Mouse (Mus musculus) midbrain, embryonic 12.5 days (tissue): Measurements from ENCODE around the gene Gpr153. TPM values are rescaled to one million over a fixed set of nuclear protein-coding genes. Genes with fewer than 3 reads are reported as not detected.

Experiments used
- ATAC-seq: fragments of 200-750 bp; cut with Nextera tagmentation; 2 replicates; pipeline ENCODE4 v1.8.0; 2017; ENCODE audit warnings: low read depth, moderate TSS enrichment, moderate library complexity; ENCODE audit not compliant: low FRiP score
- H3K27ac ChIP-seq: fragments of 300-500 bp; sonication (generic); replicated peaks from 2 replicates; pipeline ENCODE4 v1.5.1; 2016; ENCODE audit warnings: mild to moderate bottlenecking
- H3K27me3 ChIP-seq: fragments of 300-500 bp; sonication (generic); 2 replicates; pipeline ENCODE4 v1.6.1; 2016; ENCODE audit warnings: mild to moderate bottlenecking
- H3K36me3 ChIP-seq: fragments of 300-500 bp; sonication (generic); 2 replicates; pipeline ENCODE4 v1.6.1; 2016
- H3K4me1 ChIP-seq: fragments of 300-500 bp; sonication (generic); 2 replicates; pipeline ENCODE4 v1.6.1; 2016
- H3K4me2 ChIP-seq: fragments of 300-500 bp; sonication (generic); replicated peaks from 2 replicates; pipeline ENCODE4 v1.6.1; 2016; ENCODE audit warnings: mild to moderate bottlenecking, moderate library complexity
- H3K4me3 ChIP-seq: fragments of 300-500 bp; sonication (generic); 2 replicates; pipeline ENCODE4 v1.5.1; 2016; ENCODE audit warnings: mild to moderate bottlenecking
- H3K9ac ChIP-seq: fragments of 300-500 bp; sonication (generic); replicated peaks from 2 replicates; pipeline ENCODE4 v1.6.1; 2016; ENCODE audit warnings: mild to moderate bottlenecking, moderate library complexity
- H3K9me3 ChIP-seq: fragments of 300-500 bp; sonication (generic); 2 replicates; pipeline ENCODE4 v1.6.1; 2016; ENCODE audit warnings: mild to moderate bottlenecking
- WGBS: fragments of 180-500 bp; shearing (Covaris S2); methylation state at CpG from one replicate; pipeline ENCODE4 v1.1.7; 2016; 5-methylcytosine and 5-hydroxymethylcytosine counted together
- polyA plus RNA-seq: library from polyadenylated mRNA; unstranded; fragments of >200 nt; fragmentation: Nextera tagmentation; extraction: Ambion mirVana; gene quantifications from 2 replicates; pipeline ENCODE4 v1.2.1, GENCODE M21; 2016

Gene Gpr153
- polyA plus RNA-seq, 1 experiment from 2014 or later = 12.3 TPM

GRCm38 (mm10) chr4:152326543-152326942 lies 52.5 kb downstream of the Gpr153 start:
- no peak for ATAC-seq
- Histone ChIP-seq H3K27ac (no peak overlapping the region), H3K9me3 (no peaks in the 10 kb centered on the region), H3K27me3 (peaks cover 7% of the 10 kb centered on the region), H3K4me2 (peak overlapping the region; percentile 90), H3K4me1 (peaks cover 18% of the 10 kb centered on the region), H3K9ac (peak overlapping the region; percentile 92), H3K4me3 (peak overlapping the region; percentile 99), H3K36me3 (peaks cover 41% of the 10 kb centered on the region)
- WGBS = 2% methylated on average over 11 of the region's 11 CpGs

- no peak for ATAC-seq
- Histone ChIP-seq H3K27me3 (no peaks in the 10 kb centered on the region), H3K4me1 (peaks cover 21% of the 10 kb centered on the region), H3K9ac (no peak overlapping the region), H3K4me3 (no peak overlapping the region), H3K36me3 (peaks cover 63% of the 10 kb centered on the region), H3K4me2 (no peak overlapping the region), H3K27ac (no peak overlapping the region), H3K9me3 (no peaks in the 10 kb centered on the region)
- 78% methylated on average over 6 of the region's 6 CpGs for WGBS
These were observed 54.7 kb downstream of the Gpr153 start for GRCm38 (mm10) chr4:152328691-152329090.

- WGBS = 41% methylated on average over 2 of the region's 2 CpGs
- H3K36me3 ChIP-seq = peaks cover 81% of the 10 kb centered on the region
These were observed 58.9 kb downstream of the Gpr153 start for GRCm38 (mm10) chr4:152332952-152333351.

GRCm38 (mm10) chr4:152333587-152333986 lies 59.6 kb downstream of the Gpr153 start:
- H3K4me3 ChIP-seq = no peak overlapping the region
- H3K9ac ChIP-seq = no peak overlapping the region
- no peak for ATAC-seq
- no peaks in the 10 kb centered on the region for H3K9me3 ChIP-seq
- no peak overlapping the region for H3K27ac ChIP-seq
- 95% methylated on average over 12 of the region's 12 CpGs for WGBS
- peaks cover 9% of the 10 kb centered on the region for H3K4me1 ChIP-seq
- H3K27me3 ChIP-seq = peaks cover 22% of the 10 kb centered on the region
- H3K36me3 ChIP-seq = peaks cover 74% of the 10 kb centered on the region
- no peak overlapping the region for H3K4me2 ChIP-seq

More at GRCm38 (mm10) chr4:152332952-152333351, 58.9 kb downstream of the Gpr153 start:
- H3K27me3 ChIP-seq = peaks cover 16% of the 10 kb centered on the region
- no peaks in the 10 kb centered on the region for H3K9me3 ChIP-seq
- H3K4me2 ChIP-seq = no peak overlapping the region
- H3K27ac ChIP-seq = no peak overlapping the region
- ATAC-seq = peak; percentile 57; the same call in 1 of the 2 replicates
- H3K9ac ChIP-seq = no peak overlapping the region
- peaks cover 5% of the 10 kb centered on the region; the same call in 1 of the 2 replicates for H3K4me1 ChIP-seq
- no peak overlapping the region for H3K4me3 ChIP-seq

Other genes starting within 250 kb of the Gpr153 start
- 20.8 and 23.4 TPM in 2 replicates for gene Zbtb48, start 246.6 kb upstream of the Gpr153 start, polyA plus RNA-seq
- 0.59 and 1.3 TPM in 2 replicates for gene Tas1r1, start 235.7 kb upstream of the Gpr153 start, polyA plus RNA-seq
- gene Nol9, start 234.9 kb upstream of the Gpr153 start, polyA plus RNA-seq = 35.4 and 36.9 TPM in 2 replicates
- 9.4 and 9.9 TPM in 2 replicates for gene Plekhg5, start 201.7 kb upstream of the Gpr153 start, polyA plus RNA-seq
- gene Tnfrsf25, start 158.3 kb upstream of the Gpr153 start, polyA plus RNA-seq = 0.73 and 0.83 TPM in 2 replicates
- 0.26 TPM in 1 of 2 replicates, not detected in the other for gene Espn, start 121.9 kb upstream of the Gpr153 start, polyA plus RNA-seq
- 0.47 and 0.60 TPM in 2 replicates for gene Hes2, start 115.4 kb upstream of the Gpr153 start, polyA plus RNA-seq
- 104 and 105 TPM in 2 replicates for gene Acot7, start 96.1 kb upstream of the Gpr153 start, polyA plus RNA-seq
- gene Hes3, start 17.4 kb downstream of the Gpr153 start, polyA plus RNA-seq = 4.0 and 5.2 TPM in 2 replicates
- gene Icmt, start 23.0 kb downstream of the Gpr153 start, polyA plus RNA-seq = 22.6 and 24.5 TPM in 2 replicates
- 2.7 and 2.8 TPM in 2 replicates for gene Rnf207, start 44.8 kb downstream of the Gpr153 start, polyA plus RNA-seq
- gene Rpl22, start 51.5 kb downstream of the Gpr153 start, polyA plus RNA-seq = 264 and 283 TPM in 2 replicates
- gene Chd5, start 64.4 kb downstream of the Gpr153 start, polyA plus RNA-seq = 3.5 and 4.9 TPM in 2 replicates
- gene Nphp4, start 202.5 kb downstream of the Gpr153 start, polyA plus RNA-seq = 7.9 and 8.1 TPM in 2 replicates
- gene Kcnab2, start 203.6 kb downstream of the Gpr153 start, polyA plus RNA-seq = 19.7 and 24.5 TPM in 2 replicates